Mouse (Mus musculus): Measurements from ENCODE around the gene Pibf1. TPM values are rescaled to one million over a fixed set of nuclear protein-coding genes. Genes with fewer than 3 reads are reported as not detected.

Gene Pibf1
- 2.6 and 2.7 TPM in 2 replicates for polyA plus RNA-seq (2012; rRNA removed)

DNA sequence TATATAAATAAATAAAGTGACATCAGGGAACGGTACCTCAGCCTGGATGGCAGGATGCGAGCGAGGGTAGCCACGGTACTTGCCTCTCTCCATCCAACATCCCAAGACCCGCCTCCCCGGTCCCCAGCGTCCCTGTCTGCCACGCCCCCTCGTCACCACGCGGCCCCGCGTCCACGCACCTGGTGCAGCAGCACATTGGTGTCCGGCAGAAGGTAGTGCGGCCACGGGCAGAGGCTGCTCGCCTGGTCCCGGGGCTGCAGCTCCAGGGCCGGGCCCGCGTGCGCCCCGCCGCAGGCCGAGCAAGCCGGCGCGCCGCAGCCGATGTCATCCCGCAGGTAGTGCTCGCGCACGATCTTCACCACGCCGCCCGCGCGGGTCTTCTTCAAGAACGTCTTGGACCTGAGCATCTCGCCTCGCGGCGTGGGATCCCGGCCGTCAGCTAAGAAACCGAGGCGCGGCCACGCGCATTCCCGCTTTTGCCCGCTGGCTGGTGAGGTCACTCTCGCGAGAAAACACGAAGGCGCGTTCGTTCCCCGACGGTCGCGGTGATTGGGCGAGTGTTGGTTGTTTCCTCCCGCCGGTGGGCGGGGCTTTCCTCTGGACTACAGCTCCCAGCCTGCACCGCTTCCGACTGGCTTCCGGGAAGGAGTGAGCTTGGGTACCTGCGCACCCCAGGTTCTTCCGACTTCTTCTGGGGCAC, at the start of gene Pibf1, which contains the start of gene Dis3:
Pibf1 (plus strand) TSS at position 158 of the 700 bp plus-strand sequence.
Dis3 (minus strand) TSS at position 504 of the 700 bp plus-strand sequence.

DNA sequence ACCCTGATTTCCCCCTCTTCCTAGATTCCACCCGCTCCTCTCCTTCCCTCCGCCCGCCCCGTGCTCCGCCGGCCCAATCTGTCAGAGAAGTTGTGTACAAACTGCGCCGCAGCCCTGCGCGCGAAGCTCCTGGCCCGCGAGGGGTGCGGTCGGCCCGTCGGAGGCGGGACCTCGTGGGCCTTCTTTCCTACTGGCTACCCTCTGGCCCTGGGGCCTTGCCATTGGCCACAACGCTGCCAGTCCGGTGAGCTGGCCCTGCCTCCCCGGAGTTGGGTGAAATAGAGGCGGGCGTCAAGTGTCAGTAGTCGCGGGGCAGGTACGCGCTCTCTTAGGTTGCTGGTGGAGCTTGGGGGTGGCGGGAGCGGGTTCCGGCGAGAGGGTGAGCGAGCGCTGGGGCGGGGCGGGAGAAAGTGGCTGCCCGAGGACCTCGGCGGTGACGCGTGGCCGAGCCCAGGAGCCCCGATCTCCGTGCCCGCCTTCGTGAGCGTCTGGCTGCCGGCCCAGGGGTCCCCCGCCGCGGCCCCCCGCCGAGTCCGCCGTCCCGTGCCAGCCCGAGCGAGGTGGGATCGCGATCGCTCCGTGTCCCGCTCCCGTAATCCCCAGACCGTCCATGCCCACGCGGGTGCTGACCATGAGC, 199.3 kb downstream of the Pibf1 start, which contains the start of gene Klf5:
Klf5 (plus strand) TSS at position 307 of the 637 bp plus-strand sequence.

Other genes starting within 250 kb of the Pibf1 start
- 4.4 and 5.2 TPM in 2 replicates for gene Rpl36a-ps1, start 105.1 kb upstream of the Pibf1 start, polyA plus RNA-seq (2012; rRNA removed)
- 19.5 and 19.8 TPM in 2 replicates for gene Mzt1, start 53.3 kb upstream of the Pibf1 start, polyA plus RNA-seq (2012; rRNA removed)
- gene Bora, start 53.2 kb upstream of the Pibf1 start, polyA plus RNA-seq (2012; rRNA removed), result 6.3 and 7.4 TPM in 2 replicates
- 6.8 and 7.1 TPM in 2 replicates for gene Dis3, start 346 bp downstream of the Pibf1 start, polyA plus RNA-seq (2012; rRNA removed)
- gene Klf5, start 199.3 kb downstream of the Pibf1 start, polyA plus RNA-seq (2012; rRNA removed), result 1.3 and 1.5 TPM in 2 replicates